Mouse (Mus musculus) thymus, postnatal 25 days (tissue): ENCODE results near the gene Usp12.

Experiments
- DNase-seq: peaks from one replicate; pipeline ENCODE4 v3.0.0; 2022

Gene Usp12

DNA sequence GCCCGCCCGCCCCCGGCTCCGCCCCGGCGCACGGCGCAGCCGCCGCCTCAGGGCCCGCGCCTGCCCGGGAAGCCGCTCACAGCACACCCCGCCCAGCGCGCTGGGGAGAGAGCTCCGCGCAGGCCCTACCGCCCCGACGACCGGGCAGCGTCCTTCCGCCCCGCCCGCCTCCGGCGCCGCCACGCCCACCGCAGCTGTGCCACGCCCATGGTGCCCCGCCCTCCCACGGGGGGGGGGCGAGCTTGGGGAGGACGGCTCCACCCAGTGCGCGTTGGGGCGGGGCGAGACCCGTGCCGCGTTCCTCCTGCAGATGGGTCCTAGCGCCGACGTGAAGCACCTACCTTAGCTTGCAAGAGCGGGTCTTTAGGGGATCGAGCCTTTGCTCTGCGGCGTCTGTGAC lies at the start of gene Usp12:
TSS of gene Usp12 (minus strand) at position 154 of the 400 bp plus-strand sequence.
- DNase-seq, result peak; percentile 100

DNA sequence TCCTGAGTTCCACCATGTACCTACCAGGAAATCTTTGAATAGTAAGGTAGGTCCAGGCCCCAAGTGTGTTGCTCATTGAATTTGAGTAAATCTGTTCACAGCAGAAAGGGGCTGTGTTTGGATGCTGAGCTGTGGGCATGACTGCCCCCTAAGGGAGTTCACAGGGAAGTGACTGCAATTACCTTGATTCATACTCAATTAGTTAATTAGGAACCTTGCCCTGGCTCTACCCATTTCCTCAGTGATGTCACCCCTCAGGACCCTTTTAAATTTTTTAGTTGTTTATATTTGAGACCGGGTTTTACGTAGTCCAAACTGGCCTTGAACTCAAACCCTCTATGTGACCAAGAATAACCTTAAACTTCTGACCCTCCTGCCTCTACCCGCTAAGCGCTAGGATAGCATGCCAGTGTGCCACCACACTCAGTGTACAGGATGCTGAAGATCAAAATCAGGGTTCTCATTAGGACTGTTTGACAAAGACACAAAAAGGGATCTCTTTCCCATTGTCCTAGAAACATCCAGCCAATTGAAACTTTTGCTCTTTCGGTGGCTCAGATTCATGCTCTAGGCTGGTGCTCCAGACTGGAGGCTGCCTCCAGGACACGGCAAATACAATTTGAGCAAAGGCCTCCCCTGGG lies 49.6 kb upstream of the Usp12 start:
- no peak for DNase-seq

DNA sequence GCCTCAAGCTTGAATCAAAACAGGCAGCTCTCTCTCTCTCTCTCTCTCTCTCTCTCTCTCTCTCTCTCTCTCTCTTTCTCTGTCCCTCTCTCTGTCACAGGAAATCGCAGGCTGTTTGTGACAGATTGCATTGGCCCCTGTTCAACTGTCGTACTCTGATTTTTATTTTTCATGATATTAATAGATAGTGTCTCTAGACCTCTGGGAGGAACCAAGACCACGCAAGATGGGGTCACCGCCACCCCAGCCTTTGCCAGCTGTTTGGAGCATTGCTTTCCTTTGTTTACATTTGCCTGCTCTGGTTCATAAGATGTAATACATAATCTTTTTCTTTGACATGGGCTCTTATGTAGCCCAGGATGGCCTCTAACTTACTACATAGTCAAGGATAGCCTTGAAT lies 47.2 kb upstream of the Usp12 start:
- no peak for DNase-seq

DNA sequence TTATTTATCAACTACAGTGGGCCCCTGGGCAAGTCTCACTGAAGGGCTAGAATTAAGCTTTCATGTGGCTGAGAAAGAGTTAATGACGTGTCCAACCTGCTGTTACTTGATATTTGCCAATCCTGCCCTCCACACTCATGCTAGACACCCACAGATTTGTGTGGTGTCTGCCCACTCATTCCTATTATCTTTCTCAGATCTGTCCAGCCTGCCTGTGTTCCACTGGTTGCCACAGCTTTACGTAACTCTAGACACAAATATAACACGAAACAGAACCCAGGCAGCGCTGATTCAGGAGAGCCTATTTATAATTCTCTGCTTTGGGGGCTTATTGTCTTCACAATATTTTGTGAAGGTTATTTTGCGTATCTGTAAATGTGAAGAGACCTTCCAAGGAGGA lies 46.5 kb upstream of the Usp12 start:
- no peak for DNase-seq

DNA sequence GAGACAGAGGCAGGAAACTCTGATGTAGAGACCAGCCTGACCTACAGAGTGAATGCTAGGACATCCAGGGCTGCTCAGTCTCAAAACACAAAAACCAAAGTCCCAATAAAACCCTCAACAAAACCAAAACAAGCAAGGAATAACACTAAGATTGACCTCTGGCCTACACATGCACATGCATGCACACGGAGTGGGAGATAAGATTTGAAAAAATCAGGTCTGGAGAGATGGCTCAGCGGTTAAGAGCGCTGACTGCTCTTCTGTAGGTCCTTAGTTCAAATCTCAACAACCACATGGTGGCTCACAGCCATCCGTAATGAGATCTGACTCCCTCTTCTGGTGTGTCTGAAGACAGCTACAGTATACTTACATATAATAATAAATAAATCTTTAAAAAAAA lies 45.6 kb upstream of the Usp12 start:
- no peak for DNase-seq

DNA sequence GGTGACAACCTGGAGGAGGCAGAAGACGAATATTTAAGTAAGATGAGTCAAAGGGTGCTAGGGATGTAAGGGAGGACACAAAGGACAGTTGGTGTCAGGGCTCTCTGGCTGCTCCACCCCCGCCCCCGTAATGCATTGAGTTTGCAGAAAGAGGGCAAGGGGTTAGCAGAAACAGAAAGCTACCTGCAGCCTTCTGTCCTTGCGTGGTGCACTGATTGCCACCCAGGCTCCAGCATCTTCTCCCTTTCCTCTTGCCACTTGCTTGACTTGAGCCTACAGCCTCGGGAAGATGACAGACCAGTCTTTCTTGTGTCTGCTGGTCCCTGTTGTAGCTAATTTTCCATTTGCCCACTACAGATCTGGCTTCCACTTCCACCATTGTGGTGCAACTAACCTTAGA lies 45.0 kb upstream of the Usp12 start:
- DNase-seq, result no peak

DNA sequence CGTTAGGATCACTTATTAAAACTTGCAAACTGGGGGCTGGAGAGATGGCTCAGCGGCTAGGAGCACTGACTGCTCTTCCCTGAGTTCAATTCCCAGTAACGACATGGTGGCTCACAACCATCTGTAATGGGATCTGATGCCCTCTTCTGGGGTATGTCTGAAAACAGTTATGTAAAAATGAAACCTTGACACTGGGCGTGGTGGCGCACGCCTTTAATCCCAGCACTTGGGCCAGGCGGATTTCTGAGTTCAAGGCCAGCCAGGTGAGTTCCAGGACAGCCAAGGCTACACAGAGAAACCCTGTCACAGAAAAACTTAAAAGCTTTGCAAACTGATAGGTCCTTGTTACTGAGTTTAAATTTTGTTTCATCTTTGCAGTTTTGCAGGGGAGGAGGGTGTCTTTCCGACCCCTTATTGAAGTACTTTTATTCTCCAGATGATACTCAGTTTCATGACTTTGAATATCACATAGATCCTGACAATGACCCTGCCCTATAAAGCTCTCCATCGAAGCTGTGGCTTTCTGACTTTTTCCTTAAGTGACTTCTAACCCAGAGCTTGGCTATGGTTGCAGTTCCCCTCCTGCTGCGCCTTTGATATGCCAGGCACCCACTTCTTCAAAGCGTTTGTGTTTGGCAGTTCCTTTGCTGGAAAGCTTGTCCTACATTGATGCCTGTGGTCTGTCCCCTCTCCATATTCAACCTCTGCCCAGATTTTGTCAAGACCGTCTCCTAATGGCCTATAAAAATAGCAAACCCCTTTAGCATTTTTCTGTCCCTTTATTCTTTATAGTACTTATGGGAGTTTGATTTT lies 44.2 kb upstream of the Usp12 start:
- DNase-seq, result no peak

DNA sequence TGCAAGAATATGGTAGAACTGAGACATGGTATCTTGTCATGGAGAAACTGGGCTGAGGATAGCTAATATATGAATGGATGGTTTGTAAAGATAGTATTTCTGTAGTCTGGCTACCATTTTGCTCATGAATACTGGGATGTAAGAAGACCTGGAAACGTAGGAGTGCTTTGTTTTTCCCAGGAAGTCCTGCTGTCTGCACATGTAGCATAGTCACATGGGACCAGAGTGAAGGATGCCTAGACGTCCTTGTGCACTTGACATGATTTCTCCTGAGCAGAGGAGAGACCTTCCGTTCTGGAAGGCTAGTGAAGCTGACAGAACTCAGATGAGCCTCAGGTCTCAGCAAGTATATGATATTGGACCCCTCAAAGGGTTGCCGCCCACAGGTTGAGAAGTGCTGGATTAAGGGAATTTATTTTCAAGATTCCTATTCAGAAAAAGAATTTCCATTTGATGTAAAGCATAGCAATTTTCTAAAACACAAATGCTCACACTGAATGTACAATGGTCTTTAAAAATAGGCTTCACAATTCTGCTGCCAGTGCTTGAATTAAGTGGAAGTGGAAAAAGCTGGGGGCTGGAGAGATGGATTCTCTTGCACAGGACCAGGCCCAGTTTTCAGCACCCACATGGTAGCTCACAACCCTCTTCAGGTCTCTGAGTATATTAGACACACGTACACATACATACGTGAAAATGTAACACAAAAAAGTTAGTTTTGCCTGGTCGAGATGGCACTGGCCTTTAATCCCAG lies 43.3 kb upstream of the Usp12 start:
- no peak for DNase-seq

DNA sequence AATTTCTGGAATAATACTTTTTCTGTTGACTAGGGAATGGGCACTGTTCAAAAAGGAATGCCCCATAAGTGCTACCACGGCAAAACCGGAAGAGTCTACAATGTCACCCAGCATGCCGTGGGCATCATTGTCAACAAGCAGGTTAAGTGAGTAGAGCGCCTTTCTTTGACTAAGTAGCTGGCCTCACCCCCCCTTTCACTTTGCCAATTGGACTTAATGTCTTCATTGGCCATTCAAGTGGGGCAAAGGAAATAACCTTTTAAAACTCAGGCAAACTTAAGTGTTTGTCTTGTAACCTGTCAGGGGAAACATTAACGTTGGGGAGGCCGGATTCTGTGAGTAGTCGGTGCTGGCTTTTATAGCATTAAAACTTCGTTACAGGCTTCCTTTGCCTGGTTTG lies 40.2 kb upstream of the Usp12 start:
- DNase-seq, result no peak

DNA sequence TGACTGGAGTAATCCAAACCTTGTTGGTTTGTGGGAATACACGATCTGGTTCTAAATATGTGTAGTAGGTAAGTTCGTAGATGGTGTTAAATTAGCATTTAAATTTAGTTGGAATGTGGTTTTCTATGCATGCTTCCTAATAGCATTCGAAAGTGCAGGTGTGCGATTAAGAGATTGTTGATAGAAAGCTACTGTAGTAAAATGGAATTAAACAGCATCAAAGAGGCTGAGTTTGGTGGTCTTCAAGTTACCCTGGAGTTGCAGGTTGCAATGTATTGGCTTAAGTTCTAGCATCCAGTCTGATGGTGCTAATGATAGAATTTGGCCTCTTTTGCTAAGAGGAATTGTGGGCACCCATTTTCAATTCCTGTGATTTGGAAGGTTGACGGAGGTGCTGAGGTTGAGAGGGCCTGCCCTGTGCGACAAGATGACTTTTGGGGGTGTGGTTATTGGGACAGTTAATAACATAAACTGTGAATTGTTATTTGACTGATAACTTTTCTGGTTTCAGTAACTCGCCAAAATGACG lies 38.9 kb upstream of the Usp12 start:
- no peak for DNase-seq

DNA sequence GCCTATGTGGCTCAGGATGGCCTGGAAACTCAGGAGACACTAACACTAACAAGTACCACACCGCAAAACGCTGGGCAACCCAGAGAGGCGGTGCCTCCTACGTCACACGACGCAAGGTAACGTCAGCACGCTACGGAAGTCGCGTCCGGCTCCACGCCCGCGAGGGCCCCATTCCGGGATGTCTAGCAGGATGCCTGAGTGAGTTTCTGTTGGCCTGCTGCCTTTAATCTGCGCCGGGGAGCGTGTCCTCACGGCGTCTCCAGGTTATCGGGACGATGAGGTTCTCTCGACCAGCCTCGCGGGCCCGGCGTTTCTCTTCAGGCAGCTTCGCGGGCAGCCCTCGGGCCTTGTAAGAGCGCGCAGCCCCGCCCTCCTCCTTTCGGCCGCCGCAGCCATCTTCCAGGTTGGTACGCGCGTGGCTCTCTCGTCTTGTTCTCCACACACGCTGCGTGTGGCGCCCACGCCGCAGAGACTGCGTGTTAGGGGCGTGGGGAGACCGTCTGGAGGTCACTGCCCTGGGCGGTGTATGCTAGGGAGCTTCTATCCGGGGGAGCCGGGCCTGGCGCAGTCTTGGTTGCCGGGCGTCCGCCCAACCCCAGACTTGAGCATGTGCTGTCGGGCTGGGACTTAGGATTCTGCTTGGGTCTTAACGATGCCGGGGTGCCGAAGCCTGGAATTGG lies 38.1 kb upstream of the Usp12 start, which contains the start of gene Rpl21:
TSS of gene Rpl21 (plus strand) at position 122 of the 680 bp plus-strand sequence.
- DNase-seq, result peak; percentile 93

DNA sequence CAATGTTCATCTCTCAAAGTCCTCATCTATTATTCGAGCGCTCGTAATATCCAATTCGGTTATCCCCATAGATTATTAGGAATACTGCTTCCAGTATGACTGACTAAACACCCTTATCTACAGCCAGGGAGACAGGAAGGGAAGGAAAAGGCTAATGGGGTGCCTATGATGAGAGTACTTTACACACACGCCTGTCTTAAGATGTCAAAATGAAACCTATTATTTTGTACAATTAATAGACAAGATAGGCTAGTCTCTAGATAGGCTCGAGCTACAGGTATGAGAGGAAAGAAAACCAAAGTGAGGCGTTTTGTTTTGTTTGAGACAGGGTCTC lies 37.6 kb upstream of the Usp12 start:
- no peak for DNase-seq

DNA sequence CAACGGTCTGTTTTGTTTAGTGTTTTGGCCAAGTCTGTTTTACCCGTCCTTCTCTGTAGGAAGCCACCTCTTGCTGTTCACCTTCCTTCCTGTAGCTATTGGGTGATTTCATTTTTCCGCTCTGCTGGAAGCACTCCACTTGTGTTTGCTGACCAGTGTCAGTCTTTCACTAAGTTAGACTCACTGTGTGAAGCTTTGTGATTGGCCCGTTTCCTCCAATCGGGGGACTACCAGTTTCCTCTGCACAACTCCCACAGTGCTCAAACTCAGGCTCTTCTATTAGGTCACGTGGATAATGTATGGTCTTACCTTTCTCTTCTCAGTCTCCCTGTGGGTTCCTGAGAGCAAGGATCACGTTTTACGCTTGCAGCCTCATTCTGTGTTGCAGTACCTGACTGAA lies 34.7 kb upstream of the Usp12 start:
- peak; percentile 38 for DNase-seq

DNA sequence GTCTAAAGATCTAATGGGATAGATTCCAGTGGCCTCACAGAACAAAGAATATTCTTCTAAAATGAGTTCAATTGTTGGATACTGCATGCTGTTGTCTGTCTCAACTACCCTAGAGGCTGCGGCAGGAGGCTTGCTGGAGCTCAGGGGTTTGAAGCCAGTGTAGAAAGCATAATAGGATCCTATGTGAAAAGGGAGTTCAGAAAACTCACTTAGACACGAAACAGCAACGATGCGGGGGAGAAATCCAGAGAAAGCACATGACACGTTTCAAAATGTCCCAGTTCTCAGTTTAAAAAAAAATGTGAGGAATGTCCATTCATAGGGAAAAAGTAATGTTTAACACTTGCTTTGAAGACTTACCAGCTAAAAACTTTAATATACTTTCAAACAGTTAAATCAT lies 28.2 kb upstream of the Usp12 start:
- DNase-seq, result no peak

DNA sequence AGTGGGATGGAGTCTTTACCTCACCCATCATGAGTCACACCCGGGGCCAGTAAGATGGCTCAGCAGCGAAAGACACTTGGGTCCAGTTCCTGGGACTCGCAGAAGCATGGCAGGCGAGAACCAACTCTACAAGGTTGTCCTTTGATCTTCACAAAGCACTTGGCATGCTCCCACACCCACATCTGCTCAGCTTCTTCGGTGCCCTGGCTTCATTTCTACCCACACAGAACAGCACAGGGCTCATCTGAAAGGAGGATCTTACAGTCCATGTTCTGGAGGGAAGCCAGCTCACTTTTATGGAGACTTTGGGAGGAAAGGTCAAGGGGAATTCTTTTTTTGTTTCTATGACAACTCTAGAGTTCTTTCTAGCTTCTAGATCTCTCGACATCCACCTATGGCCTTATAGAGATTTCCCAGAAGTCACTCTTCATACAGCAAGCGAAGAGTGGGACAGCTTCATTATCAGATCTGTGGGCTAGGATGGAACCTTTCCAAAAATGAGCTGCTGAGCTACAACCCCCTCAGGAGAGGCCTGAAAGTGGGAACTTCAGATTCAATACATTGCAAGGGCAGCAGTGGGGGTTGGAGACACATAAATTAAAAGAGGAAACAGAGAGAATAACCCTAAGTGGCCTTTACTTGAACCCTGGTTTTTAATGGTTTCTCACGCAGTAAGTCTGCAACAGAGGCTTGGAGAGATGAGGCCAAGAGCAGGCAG lies 24.3 kb upstream of the Usp12 start:
- DNase-seq, result no peak

DNA sequence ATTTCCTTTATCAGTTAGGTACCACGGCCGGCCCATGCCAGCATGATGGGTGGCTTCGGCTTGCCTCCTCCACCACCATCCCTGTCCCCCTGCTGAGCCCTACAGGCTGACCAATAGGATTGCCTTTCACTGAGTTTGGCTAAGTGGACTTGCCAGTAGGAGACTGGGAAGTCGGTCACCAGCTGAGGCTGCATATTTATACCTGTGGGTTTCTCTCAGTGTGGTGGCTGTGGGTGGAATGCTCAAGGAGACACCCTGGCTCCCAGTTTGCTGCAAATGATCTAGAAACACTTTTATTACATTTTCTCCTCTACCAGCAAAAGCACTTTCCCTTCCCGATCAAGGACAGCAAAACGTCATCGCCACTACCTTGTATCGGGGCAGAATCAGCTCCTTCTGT lies 22.8 kb upstream of the Usp12 start:
- DNase-seq, result no peak

DNA sequence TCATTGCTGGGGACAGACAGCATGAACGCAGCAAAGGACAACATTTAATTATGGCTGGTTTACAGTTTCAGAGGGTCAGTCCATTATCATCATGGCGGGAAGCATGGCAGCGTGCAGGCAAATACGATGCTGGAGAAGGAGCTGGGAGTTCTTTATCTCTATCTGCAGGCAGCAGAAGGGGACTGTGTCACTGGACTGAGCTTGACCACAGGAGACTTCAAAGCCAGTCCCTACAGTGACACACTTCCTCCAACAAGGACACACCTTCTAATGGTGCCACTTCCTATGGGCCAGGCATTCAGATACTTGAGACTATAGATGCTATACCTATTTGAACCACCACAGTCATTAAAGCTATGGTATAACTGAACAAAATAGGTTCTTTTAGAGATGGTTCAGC lies 20.6 kb upstream of the Usp12 start:
- no peak for DNase-seq

DNA sequence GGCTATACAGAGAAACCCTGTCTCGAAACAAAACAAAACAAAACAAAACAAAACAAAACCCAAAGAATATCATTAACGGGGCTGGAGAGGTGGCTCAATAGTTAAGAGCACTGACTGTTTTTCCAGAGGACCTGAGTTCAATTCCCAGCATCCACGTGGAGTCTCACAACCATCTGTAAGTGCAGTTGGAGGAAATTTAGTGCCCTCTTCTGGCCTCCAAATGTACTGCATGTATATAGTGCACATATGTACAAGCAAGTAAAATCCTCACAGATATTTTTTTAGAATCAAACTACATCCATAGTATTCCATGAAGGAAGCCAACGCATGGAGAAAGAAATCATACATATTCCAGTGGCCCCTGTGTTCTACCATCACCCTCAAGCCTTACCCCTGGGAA lies 18.6 kb upstream of the Usp12 start:
- no peak for DNase-seq

DNA sequence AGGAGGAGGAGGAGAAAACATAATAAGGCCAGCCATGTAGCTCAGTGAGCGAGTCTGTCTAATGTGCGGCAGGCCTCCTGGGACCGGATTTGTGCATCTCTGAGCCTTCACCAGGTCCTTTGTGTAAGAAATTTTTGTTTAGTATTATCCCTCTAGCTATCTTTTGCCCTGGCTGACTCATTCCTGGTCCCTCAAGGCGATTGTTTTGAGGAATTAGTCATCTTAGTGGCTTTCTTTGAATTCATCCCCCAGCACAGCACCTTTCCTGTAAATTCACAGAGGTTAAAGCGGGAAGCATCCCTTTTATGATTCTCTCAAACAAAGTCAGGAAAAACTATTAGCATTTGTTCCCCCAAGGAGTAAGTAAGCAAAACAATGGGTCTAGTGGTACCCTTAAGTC lies 18.1 kb upstream of the Usp12 start:
- no peak for DNase-seq

DNA sequence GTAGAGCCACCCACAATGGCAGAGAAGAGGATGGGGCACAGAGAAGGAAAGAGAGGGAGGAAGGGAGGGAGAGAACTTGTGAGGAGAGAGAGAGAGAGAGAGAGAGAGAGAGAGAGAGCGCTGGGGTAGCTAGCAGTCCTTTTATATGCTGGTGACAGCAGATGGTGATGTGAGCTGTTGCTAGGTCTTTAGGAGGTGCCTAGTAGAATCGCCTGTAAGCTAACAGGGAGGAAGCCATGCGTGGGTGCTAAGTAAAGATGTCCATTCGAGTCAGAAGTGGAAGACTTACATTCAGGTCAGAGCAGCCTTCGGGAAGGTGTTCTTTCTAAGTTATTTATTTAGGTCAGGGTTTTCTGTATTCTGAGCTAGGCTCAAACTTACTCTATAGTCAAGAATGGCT lies 15.1 kb upstream of the Usp12 start:
- DNase-seq, result no peak

DNA sequence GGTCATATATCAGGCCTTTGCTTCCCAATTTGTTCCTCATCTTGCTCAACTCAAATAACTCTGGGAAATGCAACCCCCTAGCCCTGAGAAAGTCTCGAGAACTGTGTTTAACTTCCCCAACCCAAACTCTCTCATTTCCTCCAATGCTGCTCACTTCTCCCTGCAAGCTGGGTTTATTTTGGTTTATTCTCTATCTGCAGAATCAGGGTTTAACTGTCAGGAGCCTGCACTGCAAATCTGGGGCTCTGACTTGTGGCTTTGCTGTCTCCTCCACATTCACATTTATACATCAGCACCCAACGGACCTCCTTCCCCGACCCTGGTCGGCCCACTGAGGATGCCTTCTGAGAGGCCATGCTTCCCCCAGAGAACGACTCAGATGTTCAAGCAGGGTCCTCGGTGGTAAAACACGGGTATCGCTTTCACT lies 11.2 kb upstream of the Usp12 start:
- no peak for DNase-seq

DNA sequence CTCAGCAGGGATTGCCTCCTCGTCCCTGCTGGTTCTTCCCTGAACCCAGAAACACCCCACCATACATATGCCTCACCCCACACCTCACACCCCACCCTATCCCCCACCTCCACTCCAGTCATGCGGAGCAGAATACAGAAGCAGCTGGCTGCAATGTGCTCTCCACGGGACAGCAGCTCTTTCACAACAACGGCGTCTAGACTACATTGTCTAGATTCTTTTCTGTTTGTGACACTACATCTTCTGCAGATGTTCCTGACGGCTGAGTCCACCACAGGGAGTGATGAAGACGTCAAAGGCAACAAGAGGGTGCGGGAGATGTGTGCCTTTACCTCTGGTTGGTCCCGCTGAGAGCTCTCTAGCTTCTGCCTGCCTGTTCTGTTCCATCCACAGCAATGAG lies 3.2 kb upstream of the Usp12 start:
- no peak for DNase-seq

DNA sequence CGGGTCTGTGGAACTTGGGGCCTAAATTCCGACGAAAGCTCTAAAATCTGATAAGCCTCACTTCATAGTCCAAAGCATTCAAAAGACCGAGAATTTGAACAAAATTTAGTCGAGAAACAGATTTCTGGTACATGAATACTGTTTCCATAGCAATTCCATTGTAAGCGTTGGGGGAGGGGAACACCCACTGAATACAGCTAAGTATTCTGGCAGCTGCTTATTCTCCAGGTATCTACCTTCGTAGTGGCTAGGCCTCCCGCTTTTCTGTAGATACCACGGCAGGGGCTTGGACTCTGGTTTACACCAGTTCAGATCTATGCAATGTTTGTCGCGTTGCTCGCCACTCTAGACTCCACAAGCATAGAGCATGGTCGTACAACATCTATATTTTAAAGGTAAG lies 922 bp upstream of the Usp12 start:
- no peak for DNase-seq
